Mouse (Mus musculus) bone marrow, adult 2 months (tissue): ENCODE measurements around the gene Klk1b9.

Experiments
- CTCF ChIP-seq: fragments of 200-500 bp; IDR thresholded peaks from 2 replicates; pipeline ENCODE4 v1.5.1; 2011; ENCODE audit warnings: low read length, control low read depth; ENCODE audit not compliant: control insufficient read depth, insufficient read depth
- POLR2A ChIP-seq: fragments of 200-500 bp; IDR thresholded peaks from 2 replicates; pipeline ENCODE4 v1.6.1; 2011; ENCODE audit warnings: low read depth, mild to moderate bottlenecking, control low read depth, low read length, borderline replicate concordance; ENCODE audit not compliant: control insufficient read depth

DNA sequence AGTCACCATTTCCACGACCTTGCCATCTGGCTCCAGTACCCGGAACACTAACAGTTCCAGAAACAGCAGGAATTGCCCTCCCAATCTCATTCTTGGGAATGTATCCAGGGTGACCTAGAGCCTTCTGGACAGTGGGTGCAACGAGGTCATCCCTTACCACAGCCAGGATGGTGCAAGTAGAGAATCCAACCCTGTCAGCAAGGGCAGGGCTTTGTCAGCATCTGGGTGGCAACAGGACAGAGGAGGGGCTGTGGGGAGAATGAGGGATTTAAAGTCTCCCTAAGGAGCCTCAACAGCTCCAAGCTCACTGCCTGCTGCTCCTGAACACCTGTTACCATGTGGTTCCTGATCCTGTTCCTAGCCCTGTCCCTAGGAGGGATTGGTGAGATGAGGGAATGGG, 9.4 kb upstream of the Klk1b9 start, which contains the start of gene Klk1b1:
- TF ChIP-seq CTCF (no peak), POLR2A (no peak)
